Mouse (Mus musculus): Measurements from ENCODE around the gene Nup98.

Nup98 gene

GRCm38 (mm10) chr7:102080311-102080710 is 129.7 kb downstream of the Nup98 start:
- in situ Hi-C loops (cut with MboI, MseI), result loop anchor here (5.0 kb wide), 3 partner anchors 33 to 418 kb away; partner anchors contain the start of gene Clpb (in 1 of the 2)

- in situ Hi-C loops (cut with MboI, MseI), result no loop called here
Observed at GRCm38 (mm10) chr7:102078517-102078916, 131.5 kb downstream of the Nup98 start.

GRCm38 (mm10) chr7:102076714-102077296 is 133.2 kb downstream of the Nup98 start:
- in situ Hi-C loops (cut with MboI, MseI), result no loop called here
